Mouse (Mus musculus) gastrocnemius, postnatal 36 days (tissue): ENCODE measurements around the gene Fam129b. TPM values are rescaled to one million over a fixed set of nuclear protein-coding genes. Genes with fewer than 3 reads are reported as not detected.

ENCODE experiments used
- DNase-seq, 2 experiments: peaks; one replicate each; pipeline ENCODE4 v3.0.0; 2022
- intact Hi-C: fragments of 180-260 bp; cut with DNase I; formaldehyde crosslinking; loops from one replicate; pipeline ENCODE4 v1.15.1; 2025
- total RNA-seq, 2 experiments: library from RNA; stranded (reverse); gene quantifications; 2 replicates each; pipeline ENCODE4 v1.2.3; 2021

Gene Fam129b
- total RNA-seq, 2 experiments from 2014 or later, result 5.5 to 7.7 TPM

- DNase-seq, result peak; percentile 73 to 76
- intact Hi-C loops, result no loop called here
These were observed 18.3 kb upstream of the Fam129b start for GRCm38 (mm10) chr2:32857584-32857983.

DNA sequence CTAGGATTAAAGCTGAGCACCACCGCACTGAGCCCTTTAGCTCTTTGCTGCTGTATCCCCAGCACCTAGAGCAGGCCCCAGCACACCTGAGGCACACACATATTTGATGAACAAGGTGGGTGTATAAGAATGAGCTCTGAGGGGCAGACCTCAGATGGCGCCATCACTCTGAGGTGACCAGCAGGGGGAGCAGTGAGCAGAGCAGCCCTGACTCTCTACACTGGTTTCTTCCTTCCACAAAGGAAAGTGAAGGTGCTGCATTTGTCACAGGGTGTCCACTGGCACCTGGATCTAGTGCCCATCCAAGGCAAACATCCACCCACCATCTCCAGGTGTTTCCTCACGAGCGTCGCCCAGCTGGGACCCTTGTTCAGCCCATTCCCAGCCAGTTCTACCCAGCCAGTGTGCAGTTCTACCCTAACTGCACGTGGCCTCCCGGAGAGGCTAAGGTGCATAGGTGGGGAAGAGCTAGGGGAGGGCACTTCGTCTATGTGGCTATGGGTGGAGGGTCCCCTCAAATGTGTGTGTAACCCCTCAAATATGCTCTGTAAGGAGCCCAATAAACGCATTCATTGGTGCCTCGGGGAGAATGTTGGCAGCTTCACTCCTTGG is 16.8 kb upstream of the Fam129b start:
- intact Hi-C loops, result no loop called here
- DNase-seq, result no peak

DNA sequence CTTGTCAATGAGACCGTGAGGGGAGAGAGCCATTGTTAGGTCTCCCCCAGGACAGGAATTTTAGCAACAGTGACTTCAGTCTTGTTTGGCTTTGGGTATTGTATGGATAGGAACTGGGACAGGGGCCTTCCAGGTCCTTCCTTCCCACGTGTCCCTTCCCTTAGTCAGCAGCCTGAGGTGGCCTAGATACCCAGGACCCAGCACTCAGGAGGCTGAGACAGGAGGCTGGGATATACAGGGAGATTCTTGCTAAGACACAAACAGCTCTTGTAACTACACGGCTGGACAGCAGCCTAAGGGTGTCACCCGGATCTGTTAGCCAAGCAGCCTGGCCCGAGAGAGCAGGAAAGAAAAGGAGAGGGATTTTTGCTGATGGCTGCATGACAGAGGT is 16.3 kb upstream of the Fam129b start:
- intact Hi-C loops, result no loop called here

DNA sequence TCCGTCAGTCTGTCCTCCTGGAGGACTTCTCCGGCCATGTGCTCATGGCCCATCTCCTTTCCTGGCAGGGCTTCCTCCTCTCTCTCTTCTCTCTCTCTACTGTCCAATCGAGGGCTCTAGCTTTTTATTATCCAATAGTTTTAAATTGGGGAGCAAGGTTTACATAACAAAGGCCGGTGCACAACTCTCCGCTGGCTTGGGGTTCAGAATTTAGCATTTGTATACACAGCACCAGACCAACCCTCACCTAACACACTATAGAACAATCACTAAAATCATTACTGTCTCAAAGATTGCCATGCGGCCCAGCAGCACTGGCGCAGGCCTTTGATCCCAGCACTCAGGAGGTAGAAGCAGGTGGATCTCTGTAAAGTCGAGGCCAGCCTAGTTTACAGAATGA is 15.1 kb upstream of the Fam129b start:
- DNase-seq, result no peak
- intact Hi-C loops, result no loop called here

More for the DNA sequence above, 16.3 kb upstream of the Fam129b start:
- no peak for DNase-seq

GRCm38 (mm10) chr2:32863317-32863716 is 12.6 kb upstream of the Fam129b start:
- intact Hi-C loops, result no loop called here
- DNase-seq, result no peak

DNA sequence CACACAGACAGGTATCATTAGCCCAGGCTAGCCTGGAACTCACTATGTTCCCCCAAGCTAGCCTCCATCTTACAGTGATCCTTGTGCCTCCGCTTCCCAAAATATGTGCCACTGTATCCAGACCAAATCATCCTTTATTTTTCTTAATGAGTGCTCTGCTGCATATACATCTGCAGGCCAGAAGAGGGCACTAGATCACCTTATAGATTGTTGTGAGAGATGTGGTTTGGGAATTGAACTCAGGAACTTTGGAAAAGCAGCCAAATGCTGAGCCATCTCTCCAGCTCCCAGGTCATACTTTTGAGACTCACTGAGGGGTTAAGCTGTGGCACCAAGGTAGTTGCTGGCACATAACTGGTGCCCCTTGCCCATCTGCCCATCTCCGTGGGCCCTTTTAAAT is 11.2 kb upstream of the Fam129b start:
- no peak for DNase-seq
- intact Hi-C loops, result loop anchor here (1.0 kb wide), 2 partner anchors 48 to 64 kb away; no protein-coding TSS in a partner anchor

- DNase-seq, result no peak
- intact Hi-C loops, result no loop called here
These were observed 8.6 kb upstream of the Fam129b start for GRCm38 (mm10) chr2:32867354-32867753.

- intact Hi-C loops, result loop anchor here (2.0 kb wide), 1 partner anchor 45 kb away; no protein-coding TSS in a partner anchor
- DNase-seq, result no peak
These were observed 6.1 kb upstream of the Fam129b start for GRCm38 (mm10) chr2:32869721-32870274.

- DNase-seq, result no peak
- intact Hi-C loops, result loop anchor here (2.0 kb wide), 1 partner anchor 44 kb away; no protein-coding TSS in a partner anchor
These were observed 5.4 kb upstream of the Fam129b start for GRCm38 (mm10) chr2:32870275-32871100.

DNA sequence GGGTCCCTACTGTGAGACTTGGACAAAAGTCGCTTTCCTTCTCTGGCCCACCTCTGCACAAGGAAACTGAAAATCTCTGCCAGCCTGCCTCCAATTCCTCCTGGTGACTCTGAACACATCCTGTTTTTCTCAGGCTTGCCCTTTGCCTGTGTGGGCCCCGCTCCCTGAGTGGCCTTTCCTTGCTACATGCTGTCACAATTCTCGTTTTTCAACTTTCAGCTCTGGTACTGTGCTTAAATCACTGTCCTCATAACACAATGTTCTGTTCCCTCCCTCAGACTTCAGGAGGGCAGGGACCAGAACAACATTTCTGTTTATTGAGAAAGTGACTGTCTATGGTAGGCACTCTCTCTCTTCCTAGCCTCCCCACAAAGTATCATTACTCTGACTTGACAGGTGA is 1.8 kb upstream of the Fam129b start:
- intact Hi-C loops, result no loop called here
- DNase-seq, result peak in 1 of 2 experiments; percentile 11

DNA sequence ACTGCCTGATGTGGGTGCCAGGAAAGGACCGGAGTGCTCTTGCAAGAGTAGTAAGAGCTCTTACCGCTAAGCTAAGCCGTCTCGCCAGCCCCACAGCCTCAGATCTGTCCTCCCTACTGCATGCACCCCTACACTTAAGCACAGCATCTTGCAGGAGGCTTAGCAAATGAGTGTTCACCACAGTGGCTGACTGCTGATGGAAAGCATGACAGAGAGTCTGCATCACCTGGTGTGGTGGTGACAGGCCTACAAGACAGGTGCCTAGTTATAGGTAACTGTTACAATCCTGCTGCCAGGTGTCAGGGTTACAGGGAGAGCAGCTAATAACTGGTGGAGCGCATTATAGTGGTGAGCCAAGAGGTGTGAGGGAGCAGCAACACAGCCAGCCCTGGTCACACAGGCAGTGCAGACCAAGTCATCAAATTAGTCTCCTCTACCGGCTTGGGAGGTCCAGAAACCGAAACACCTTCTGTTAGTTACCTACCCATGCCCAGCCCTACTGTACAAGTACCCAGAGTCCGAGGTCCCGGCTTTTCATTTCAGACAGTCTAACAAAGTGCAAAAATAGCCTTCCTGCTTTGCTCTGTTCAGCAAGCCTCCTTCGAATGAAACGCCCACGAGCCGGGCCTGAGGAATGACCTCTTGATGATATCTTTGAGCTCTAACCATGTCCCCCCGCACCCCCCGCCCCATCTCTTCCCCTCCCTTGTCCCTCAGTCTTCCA is 801 bp upstream of the Fam129b start:
- intact Hi-C loops, result no loop called here
- peak in 1 of 2 experiments; percentile 17 for DNase-seq

DNA sequence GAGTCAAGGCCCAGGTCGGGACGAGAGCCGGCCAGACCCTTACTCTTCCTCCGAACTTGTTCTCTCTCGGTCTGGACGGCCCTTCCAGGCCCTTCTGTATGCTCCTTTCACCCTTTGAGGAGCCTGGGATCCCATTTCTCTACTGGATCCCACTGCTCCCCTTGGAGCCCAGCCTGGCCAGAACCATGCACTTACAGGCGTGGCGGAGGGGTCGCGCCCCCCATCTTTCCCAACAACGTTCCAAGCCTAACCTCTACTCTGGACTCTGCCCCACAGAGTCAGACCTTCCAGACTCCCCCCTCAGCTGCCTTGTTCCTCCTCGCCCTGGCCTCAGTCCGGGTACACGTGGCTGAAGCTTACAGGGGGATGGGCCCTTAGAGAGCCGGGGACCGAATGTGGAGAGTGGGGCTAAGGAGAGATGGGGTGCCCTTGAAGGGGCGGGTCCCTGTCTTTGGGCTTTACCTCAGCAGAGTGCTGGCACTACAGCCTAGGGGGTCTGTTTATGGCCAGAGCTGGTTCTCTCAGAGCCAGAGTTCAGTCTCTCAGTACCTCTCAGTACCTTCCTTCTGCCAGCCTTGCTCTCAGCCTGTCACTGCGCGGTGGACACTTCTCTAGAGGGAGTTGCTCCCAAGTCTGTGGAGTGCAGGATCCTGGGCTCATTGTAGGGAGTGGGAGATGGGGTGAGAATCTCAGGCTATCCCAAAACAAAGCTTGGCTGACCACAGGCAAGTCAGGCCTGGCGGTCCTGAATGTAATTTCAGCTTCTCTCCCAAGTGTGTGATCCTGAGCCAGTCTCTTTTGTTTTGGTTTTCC is 782 bp downstream of the Fam129b start:
- DNase-seq, result peak in 1 of 2 experiments; percentile 24
- intact Hi-C loops, result no loop called here

- intact Hi-C loops, result no loop called here
- DNase-seq, result no peak
These were observed 1.4 kb downstream of the Fam129b start for GRCm38 (mm10) chr2:32877303-32877702.

GRCm38 (mm10) chr2:32877761-32878393 is 2.0 kb downstream of the Fam129b start:
- intact Hi-C loops, result no loop called here
- DNase-seq, result no peak

DNA sequence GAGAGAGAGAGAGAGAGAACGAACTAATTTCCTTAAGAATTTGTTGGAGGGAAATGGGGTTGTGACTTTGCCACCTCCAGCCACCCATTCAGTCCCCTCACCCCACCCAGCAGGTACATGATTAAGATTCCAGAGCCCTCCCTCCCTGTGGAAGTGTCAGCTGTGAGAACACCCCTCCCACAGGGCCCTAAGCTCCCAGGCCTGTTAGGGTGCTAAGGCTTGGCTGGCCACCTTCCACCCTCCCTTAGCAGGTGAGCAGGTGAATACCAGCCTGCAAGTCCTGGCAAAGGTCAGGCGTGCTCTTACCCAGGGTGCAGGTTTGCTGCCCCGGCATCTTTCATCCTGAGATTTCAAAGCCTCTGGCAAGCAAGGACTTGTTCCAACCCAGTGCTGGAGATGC is 2.5 kb downstream of the Fam129b start:
- intact Hi-C loops, result no loop called here
- DNase-seq, result peak in 1 of 2 experiments; percentile 13

DNA sequence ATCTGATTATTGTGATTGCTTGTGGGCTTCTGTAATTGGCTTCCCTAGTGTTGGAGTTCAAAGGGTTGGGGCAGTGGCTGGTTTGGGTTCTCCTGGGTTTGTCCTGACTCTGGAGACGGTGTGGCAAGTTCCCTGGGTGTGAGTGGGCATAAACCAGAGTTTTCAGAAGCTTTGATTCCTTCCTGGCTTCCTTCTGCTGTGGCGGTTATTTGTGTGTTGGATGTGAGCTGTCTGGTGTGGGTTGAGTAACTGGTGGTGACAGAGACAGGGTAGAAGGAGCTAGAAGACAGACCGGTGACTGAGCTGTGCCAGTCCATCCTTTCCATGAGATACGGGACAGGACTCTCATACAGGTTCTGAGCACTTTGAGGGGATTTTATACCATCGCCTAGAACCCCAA is 3.7 kb downstream of the Fam129b start:
- DNase-seq, result peak in 1 of 2 experiments; percentile 11
- intact Hi-C loops, result no loop called here

DNA sequence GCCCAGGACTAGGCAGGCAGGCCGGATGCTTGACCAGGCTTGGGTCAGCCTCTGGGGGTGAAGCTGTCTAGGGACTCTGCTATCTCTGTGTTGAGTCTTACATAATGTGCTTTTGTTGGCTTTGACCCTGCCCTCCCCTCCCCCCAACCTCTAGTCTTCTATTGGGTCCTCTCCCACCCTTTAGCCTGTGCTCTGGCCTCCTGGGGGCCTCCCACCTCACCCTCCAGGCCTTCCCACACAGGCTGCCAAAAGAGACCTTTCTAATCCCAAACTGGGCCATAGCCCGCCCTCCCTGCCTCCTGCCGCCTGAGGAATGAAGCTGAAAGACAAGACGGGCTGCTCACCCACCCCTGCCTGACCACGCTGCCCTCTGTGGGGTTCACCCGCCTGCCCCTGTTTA is 5.1 kb downstream of the Fam129b start:
- intact Hi-C loops, result no loop called here
- peak in 1 of 2 experiments; percentile 19 for DNase-seq

- intact Hi-C loops, result no loop called here
- peak; percentile 65 to 79 for DNase-seq
These were observed 5.8 kb downstream of the Fam129b start for GRCm38 (mm10) chr2:32881723-32882122.

- intact Hi-C loops, result no loop called here
- DNase-seq, result peak in 1 of 2 experiments; percentile 23
These were observed 6.5 kb downstream of the Fam129b start for GRCm38 (mm10) chr2:32882283-32883043.
